Mouse (Mus musculus): Measurements from ENCODE around the gene Gm17349.

DNA sequence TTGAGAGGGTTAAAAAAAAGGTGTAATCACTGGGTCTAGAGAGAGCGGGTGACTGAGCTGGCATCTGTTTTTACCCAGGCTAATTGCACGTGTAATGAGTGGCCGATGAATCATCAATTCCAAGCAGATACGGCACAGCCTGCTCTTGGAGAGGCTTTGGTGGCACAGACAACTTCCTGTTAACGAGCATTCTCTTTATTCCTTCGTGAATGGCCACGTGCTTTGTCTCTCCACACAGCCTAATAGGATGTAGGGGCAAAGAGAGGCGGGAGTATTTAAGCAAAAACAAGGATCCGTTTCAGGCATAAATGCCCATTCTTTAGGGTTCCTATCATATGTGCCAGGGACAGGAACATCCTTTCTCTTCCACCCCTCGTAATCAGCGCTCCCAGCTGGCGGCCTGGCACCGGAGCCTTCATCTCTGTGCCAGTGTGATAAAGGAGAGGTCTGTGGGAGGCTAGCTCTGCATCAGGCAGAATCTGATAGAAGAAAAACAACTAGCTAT is 10.1 kb upstream of the Gm17349 start:
- TF ChIP-seq CTCF (IDR thresholded peaks at IDR 0.05; ENCODE audit: control insufficient read depth, insufficient read depth, insufficient replicate concordance, low read depth, low read length) (no peak), POLR2A (IDR thresholded peaks at IDR 0.05; ENCODE audit: control insufficient read depth, low read depth, low read length) (no peak)

All from testis, adult 2 months (tissue).